In the genomic region with DNA sequence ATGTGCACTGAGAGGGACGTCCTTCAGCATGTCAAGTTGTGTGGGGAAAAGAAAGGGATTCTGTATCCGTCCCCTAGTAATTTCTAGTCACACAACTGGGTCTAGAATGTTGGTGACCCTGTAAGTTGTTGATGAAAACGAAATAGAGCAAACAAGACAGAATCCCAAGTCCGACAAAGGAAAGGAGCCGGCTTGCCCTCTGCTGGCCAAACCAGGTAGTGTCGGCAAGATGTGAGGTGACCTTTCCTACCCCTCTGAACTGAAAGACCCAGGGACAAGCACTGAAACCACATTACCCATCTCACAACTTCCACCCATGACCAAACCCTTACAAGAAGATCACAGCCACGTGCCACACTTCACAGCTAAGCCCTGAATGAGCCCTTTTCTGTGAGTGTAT, we compare ENCODE assay signal across 9 mouse cellular contexts. TPM values are rescaled to one million over a fixed set of nuclear protein-coding genes. Genes with fewer than 3 reads are reported as not detected.
A peak's percentile ranks its signal among the peaks of the same experiment; 100 is the strongest.
DNase-seq lines count a peak whose midpoint lies in the region.
"Had no signal": no experiment of that assay in that cellular context is flagged by ENCODE, and none has a peak within 500 bp of the region (broad histone marks: within the 10 kb centered on the region; RNA-seq: fewer than 3 reads in every experiment).

No protein-coding gene starts in this region.

- no peak overlapping the region for H3K27ac ChIP-seq in limb, embryonic 10.5 days
- H3K27ac ChIP-seq: neural tube, embryonic 13.5 days had no signal

- H3K27me3 ChIP-seq in limb, embryonic 10.5 days (ENCODE audit: low read depth, poor library complexity, severe bottlenecking), result no peaks in the 10 kb centered on the region
- H3K27me3 ChIP-seq: neural tube, embryonic 13.5 days had no signal

- H3K4me1 ChIP-seq in limb, embryonic 10.5 days, result no peaks in the 10 kb centered on the region
- H3K4me1 ChIP-seq: neural tube, embryonic 13.5 days had no signal

- intact Hi-C loops in heart, postnatal 10 days (cut with DNase I), result no loop called here

- peak; percentile 29 to 64 for DNase-seq in urinary bladder, adult 18-20 months (ENCODE audit: low spot score in 2 of 2)
- no peak for DNase-seq in urinary bladder, adult 2 months (ENCODE audit: low spot score)
- peak; percentile 46 for DNase-seq in adipocyte (ENCODE audit: low spot score)
- DNase-seq in cerebellum, postnatal 36 days, result peak; percentile 74 to 79
- DNase-seq in heart, postnatal 10 days, result peak; percentile 77 to 86
- DNase-seq in limb, embryonic 10.5 days (ENCODE audit: low spot score), result peak; percentile 84
- peak; percentile 62 for DNase-seq in ovary, postnatal 36 days (ENCODE audit: low spot score)
- DNase-seq in urinary bladder, postnatal 36 days (ENCODE audit: low spot score in 2 of 2), result peak; percentile 41 to 44

- no peaks in the 10 kb centered on the region for H3K9me3 ChIP-seq in limb, embryonic 10.5 days (replicated peaks)
- H3K9me3 ChIP-seq: neural tube, embryonic 13.5 days had no signal

- 12% methylated on average over 7 of the region's 7 CpGs for WGBS in limb, embryonic 10.5 days

- H3K4me3 ChIP-seq in limb, embryonic 10.5 days, result no peak overlapping the region
- H3K4me3 ChIP-seq: neural tube, embryonic 13.5 days had no signal

- H3K36me3 ChIP-seq in limb, embryonic 10.5 days, result no peaks in the 10 kb centered on the region
- H3K36me3 ChIP-seq: neural tube, embryonic 13.5 days had no signal

RNA-seq across cellular contexts. Expression of gene Tbc1d30, which starts 20.1 kb away (rescaled TPM):
- 8.4 and 8.7 TPM in 2 replicates for polyA plus RNA-seq in urinary bladder, adult 2 months (2012; rRNA removed)
- 1 to 10 TPM; 3.8 to 5.3 TPM for total RNA-seq in heart, postnatal 10 days (2021)
- 0.26 and 0.50 TPM in 2 replicates for polyA plus RNA-seq in limb, embryonic 10.5 days (2016; fragmentation: Nextera tagmentation; extraction: Ambion mirVana)

RNA-seq across cellular contexts. Expression of gene Gns, which starts 34.0 kb away (rescaled TPM):
- 48.3 and 80.7 TPM in 2 replicates for polyA plus RNA-seq in urinary bladder, adult 2 months (2012; rRNA removed)
- 10 to 100 TPM; 72.7 to 78.3 TPM for total RNA-seq in heart, postnatal 10 days (2021)
- polyA plus RNA-seq in limb, embryonic 10.5 days (2016; fragmentation: Nextera tagmentation; extraction: Ambion mirVana), result 29.5 and 35.6 TPM in 2 replicates
